Mouse (Mus musculus): ENCODE measurements around the gene Ankrd2. TPM values are rescaled to one million over a fixed set of nuclear protein-coding genes. Genes with fewer than 3 reads are reported as not detected.
A peak's percentile ranks its signal among the peaks of the same experiment; 100 is the strongest.

Gene Ankrd2
- 0.42 TPM in 1 of 2 replicates, not detected in the other for polyA plus RNA-seq (2015; fragmentation: Nextera tagmentation; extraction: Ambion mirVana)

GRCm38 (mm10) chr19:42035456-42036248, at the start of gene Ankrd2:
TSS of gene Ankrd2 (plus strand) at chr19:42036000.
- Histone ChIP-seq H3K9ac (ENCODE audit: low read depth, low read length) (no peak within 1 kb of the TSS), H3K36me3 (ENCODE audit: control insufficient read depth, insufficient read depth) (peaks cover 19% of the 10 kb centered on the region; the same call in 1 of the 2 replicates), H3K4me1 (replicated peaks; ENCODE audit: control insufficient read depth, insufficient read depth, low read length) (no peaks in the 10 kb centered on the region), H3K27ac (ENCODE audit: low read depth, low read length) (no peak within 1 kb of the TSS), H3K27me3 (replicated peaks; ENCODE audit: control insufficient read depth, insufficient read depth, low read length) (no peaks in the 10 kb centered on the region), H3K4me2 (replicated peaks; ENCODE audit: low read depth) (no peak within 1 kb of the TSS), H3K9me3 (ENCODE audit: control insufficient read depth) (no peaks in the 10 kb centered on the region), H3K4me3 (ENCODE audit: low read depth, low read length) (no peak within 1 kb of the TSS)
- WGBS, result 66% methylated on average over 19 of the region's 19 CpGs
- TF ChIP-seq CTCF (IDR thresholded peaks at IDR 0.05; ENCODE audit: low read depth), result peak; percentile 97
- peak; percentile 82 for ATAC-seq

GRCm38 (mm10) chr19:41987206-41987605, 48.6 kb upstream of the Ankrd2 start:
- Histone ChIP-seq H3K9me3 (ENCODE audit: control insufficient read depth) (no peaks in the 10 kb centered on the region), H3K9ac (ENCODE audit: low read depth, low read length) (no peak overlapping the region), H3K36me3 (ENCODE audit: control insufficient read depth, insufficient read depth) (no peaks in the 10 kb centered on the region), H3K4me3 (ENCODE audit: low read depth, low read length) (no peak overlapping the region), H3K27ac (ENCODE audit: low read depth, low read length) (no peak overlapping the region), H3K27me3 (replicated peaks; ENCODE audit: control insufficient read depth, insufficient read depth, low read length) (no peaks in the 10 kb centered on the region), H3K4me2 (replicated peaks; ENCODE audit: low read depth) (no peak overlapping the region), H3K4me1 (replicated peaks; ENCODE audit: control insufficient read depth, insufficient read depth, low read length) (no peaks in the 10 kb centered on the region)
- TF ChIP-seq CTCF (IDR thresholded peaks at IDR 0.05; ENCODE audit: low read depth), result no peak
- no peak for ATAC-seq
- WGBS, result 74% methylated on average over 4 of the region's 4 CpGs

- no peaks in the 10 kb centered on the region for H3K27me3 ChIP-seq (replicated peaks; ENCODE audit: control insufficient read depth, insufficient read depth, low read length)
- no peaks in the 10 kb centered on the region for H3K9me3 ChIP-seq (ENCODE audit: control insufficient read depth)
- no peak overlapping the region for H3K4me3 ChIP-seq (ENCODE audit: low read depth, low read length)
- TF ChIP-seq CTCF (IDR thresholded peaks at IDR 0.05; ENCODE audit: low read depth), result no peak
- WGBS, result 78% methylated on average over 6 of the region's 6 CpGs
- H3K4me2 ChIP-seq (replicated peaks; ENCODE audit: low read depth), result no peak overlapping the region
- no peak overlapping the region for H3K27ac ChIP-seq (ENCODE audit: low read depth, low read length)
- ATAC-seq, result no peak
- 0 out of 2 replicates have a peak, but pooled peaks cover 3% of the 10 kb centered on the region for H3K4me1 ChIP-seq (replicated peaks; ENCODE audit: control insufficient read depth, insufficient read depth, low read length)
- no peak overlapping the region for H3K9ac ChIP-seq (ENCODE audit: low read depth, low read length)
- H3K36me3 ChIP-seq (ENCODE audit: control insufficient read depth, insufficient read depth), result no peaks in the 10 kb centered on the region
Observed at GRCm38 (mm10) chr19:41989810-41990209, 46.0 kb upstream of the Ankrd2 start.

DNA sequence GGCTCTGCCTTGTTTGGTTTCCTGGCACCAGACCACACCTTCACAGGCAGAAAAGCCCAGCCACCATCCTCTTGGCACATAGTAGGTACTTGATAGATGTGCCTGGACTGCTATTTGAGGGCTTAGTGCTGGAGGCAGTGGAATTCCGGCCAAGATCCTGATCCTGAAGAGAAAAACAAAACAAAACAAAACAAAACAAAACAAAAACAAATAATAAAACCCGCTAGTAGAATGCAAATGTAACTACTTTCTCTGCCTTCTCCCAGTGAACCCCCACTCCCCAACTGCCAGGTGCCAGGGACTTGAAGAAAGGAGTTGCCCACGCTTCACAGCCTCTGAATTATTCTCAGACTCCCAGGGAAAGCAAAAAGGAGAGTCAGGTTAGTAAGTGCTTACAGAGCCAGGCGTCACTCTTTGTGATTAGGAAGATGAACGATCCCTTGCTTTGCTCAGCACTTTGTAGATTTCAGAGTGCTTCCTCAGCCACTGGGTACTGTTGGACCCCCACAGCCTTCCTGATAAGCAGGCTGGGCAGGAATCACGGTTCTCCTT, 43.8 kb upstream of the Ankrd2 start:
- TF ChIP-seq CTCF (IDR thresholded peaks at IDR 0.05; ENCODE audit: low read depth), result no peak
- no peak for ATAC-seq
- Histone ChIP-seq H3K4me1 (replicated peaks; ENCODE audit: control insufficient read depth, insufficient read depth, low read length) (0 out of 2 replicates have a peak, but pooled peaks cover 3% of the 10 kb centered on the region), H3K4me3 (ENCODE audit: low read depth, low read length) (no peak overlapping the region), H3K4me2 (replicated peaks; ENCODE audit: low read depth) (no peak overlapping the region), H3K27ac (ENCODE audit: low read depth, low read length) (no peak overlapping the region), H3K9ac (ENCODE audit: low read depth, low read length) (no peak overlapping the region), H3K9me3 (ENCODE audit: control insufficient read depth) (no peaks in the 10 kb centered on the region), H3K27me3 (replicated peaks; ENCODE audit: control insufficient read depth, insufficient read depth, low read length) (no peaks in the 10 kb centered on the region), H3K36me3 (ENCODE audit: control insufficient read depth, insufficient read depth) (no peaks in the 10 kb centered on the region)
- 57% methylated on average over 6 of the region's 6 CpGs for WGBS

- no peak overlapping the region for H3K9ac ChIP-seq (ENCODE audit: low read depth, low read length)
- H3K4me2 ChIP-seq (replicated peaks; ENCODE audit: low read depth), result no peak overlapping the region
- no peaks in the 10 kb centered on the region for H3K36me3 ChIP-seq (ENCODE audit: control insufficient read depth, insufficient read depth)
- H3K9me3 ChIP-seq (ENCODE audit: control insufficient read depth), result no peaks in the 10 kb centered on the region
- H3K4me3 ChIP-seq (ENCODE audit: low read depth, low read length), result no peak overlapping the region
- 65% methylated on average over 2 of the region's 2 CpGs for WGBS
- TF ChIP-seq CTCF (IDR thresholded peaks at IDR 0.05; ENCODE audit: low read depth), result no peak
- no peak overlapping the region for H3K27ac ChIP-seq (ENCODE audit: low read depth, low read length)
- no peaks in the 10 kb centered on the region for H3K27me3 ChIP-seq (replicated peaks; ENCODE audit: control insufficient read depth, insufficient read depth, low read length)
- ATAC-seq, result no peak
- 0 out of 2 replicates have a peak, but pooled peaks cover 3% of the 10 kb centered on the region for H3K4me1 ChIP-seq (replicated peaks; ENCODE audit: control insufficient read depth, insufficient read depth, low read length)
Observed at GRCm38 (mm10) chr19:41992971-41993370, 42.8 kb upstream of the Ankrd2 start.

DNA sequence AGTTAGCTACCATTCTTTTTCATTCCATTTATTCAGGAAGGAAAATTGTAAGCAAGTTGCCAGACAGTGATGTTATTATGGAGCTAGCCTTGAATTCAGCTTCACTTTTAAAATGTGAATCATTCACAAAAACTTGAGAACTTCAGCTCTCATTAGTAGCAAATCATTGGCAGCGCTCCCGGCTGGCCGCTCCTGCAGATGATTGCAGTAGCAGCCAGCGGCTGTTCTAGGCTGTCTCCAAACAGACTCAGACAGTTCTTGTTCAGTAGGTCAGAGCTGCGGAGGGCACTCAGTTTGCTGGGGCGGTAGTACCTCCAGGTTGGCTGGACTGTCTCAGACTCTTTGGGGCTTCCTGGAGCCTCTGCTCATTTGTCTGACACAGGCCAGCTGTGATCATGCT, 42.3 kb upstream of the Ankrd2 start:
- ATAC-seq, result no peak

More for the DNA sequence above, 42.3 kb upstream of the Ankrd2 start:
- 0 out of 2 replicates have a peak, but pooled peaks cover 3% of the 10 kb centered on the region for H3K4me1 ChIP-seq (replicated peaks; ENCODE audit: control insufficient read depth, insufficient read depth, low read length)
- no peak overlapping the region for H3K4me2 ChIP-seq (replicated peaks; ENCODE audit: low read depth)
- H3K27me3 ChIP-seq (replicated peaks; ENCODE audit: control insufficient read depth, insufficient read depth, low read length), result no peaks in the 10 kb centered on the region
- H3K9me3 ChIP-seq (ENCODE audit: control insufficient read depth), result no peaks in the 10 kb centered on the region
- no peaks in the 10 kb centered on the region for H3K36me3 ChIP-seq (ENCODE audit: control insufficient read depth, insufficient read depth)
- 53% methylated on average over 6 of the region's 6 CpGs for WGBS
- no peak overlapping the region for H3K27ac ChIP-seq (ENCODE audit: low read depth, low read length)
- no peak for TF ChIP-seq CTCF (IDR thresholded peaks at IDR 0.05; ENCODE audit: low read depth)
- no peak overlapping the region for H3K4me3 ChIP-seq (ENCODE audit: low read depth, low read length)
- H3K9ac ChIP-seq (ENCODE audit: low read depth, low read length), result no peak overlapping the region
